Mouse (Mus musculus): ENCODE results near the gene 1810065E05Rik.

- TF ChIP-seq CTCF (IDR thresholded peaks at IDR 0.05; ENCODE audit: low read depth) = no peak
- no peak for TF ChIP-seq EP300 (IDR thresholded peaks at IDR 0.05; ENCODE audit: low read depth)
Measured at GRCm38 (mm10) chr11:58462170-58462569, 41.3 kb downstream of the 1810065E05Rik start, which contains the start of gene Olfr30.

Data from liver, postnatal 0 days (tissue).